Mouse (Mus musculus): ENCODE results near the gene Nkx2-5. TPM values are rescaled to one million over a fixed set of nuclear protein-coding genes. Genes with fewer than 3 reads are reported as not detected.

Nkx2-5 gene
- 0.59 TPM in 1 of 2 replicates, not detected in the other for polyA plus RNA-seq (2015; fragmentation: Nextera tagmentation; extraction: Ambion mirVana)

- no peaks in the 10 kb centered on the region for H3K36me3 ChIP-seq
- WGBS, result 0% methylated on average over 5 of the region's 5 CpGs
- H3K9me3 ChIP-seq, result no peaks in the 10 kb centered on the region
- no peak for ATAC-seq (replicated peaks)
- no peak within 1 kb of the TSS for H3K9ac ChIP-seq (replicated peaks)
- H3K4me3 ChIP-seq, result no peak within 1 kb of the TSS
- no peak within 1 kb of the TSS for H3K27ac ChIP-seq (replicated peaks)
- H3K4me2 ChIP-seq (replicated peaks), result no peak within 1 kb of the TSS
- H3K27me3 ChIP-seq, result peaks cover 88% of the 10 kb centered on the region
- H3K4me1 ChIP-seq, result peaks cover 10% of the 10 kb centered on the region
These were observed at the start of gene Nkx2-5 for GRCm38 (mm10) chr17:26844909-26845148. TSS of gene Nkx2-5 (minus strand) at chr17:26845009.

GRCm38 (mm10) chr17:26894342-26894741 lies 49.5 kb upstream of the Nkx2-5 start:
- Histone ChIP-seq H3K36me3 (no peaks in the 10 kb centered on the region), H3K9me3 (no peaks in the 10 kb centered on the region), H3K4me3 (no peak overlapping the region), H3K27me3 (no peaks in the 10 kb centered on the region), H3K27ac (replicated peaks) (no peak overlapping the region), H3K9ac (replicated peaks) (no peak overlapping the region), H3K4me1 (peaks cover 25% of the 10 kb centered on the region), H3K4me2 (replicated peaks) (no peak overlapping the region)
- WGBS, result 70% methylated on average over 6 of the region's 6 CpGs
- ATAC-seq (replicated peaks), result no peak

GRCm38 (mm10) chr17:26893492-26893891 lies 48.7 kb upstream of the Nkx2-5 start:
- H3K9ac ChIP-seq (replicated peaks), result no peak overlapping the region
- no peak for ATAC-seq (replicated peaks)
- H3K4me1 ChIP-seq, result peaks cover 25% of the 10 kb centered on the region
- 37% methylated on average over 6 of the region's 6 CpGs for WGBS
- H3K9me3 ChIP-seq, result no peaks in the 10 kb centered on the region
- H3K4me3 ChIP-seq, result no peak overlapping the region
- peak overlapping the region; percentile 83 for H3K27ac ChIP-seq (replicated peaks)
- no peak overlapping the region for H3K4me2 ChIP-seq (replicated peaks)
- H3K27me3 ChIP-seq, result no peaks in the 10 kb centered on the region
- H3K36me3 ChIP-seq, result no peaks in the 10 kb centered on the region

GRCm38 (mm10) chr17:26892635-26893375 lies 48.0 kb upstream of the Nkx2-5 start:
- H3K9ac ChIP-seq (replicated peaks), result 0 out of 2 replicates have a peak overlapping the region, but pooled peaks have one; percentile 30

GRCm38 (mm10) chr17:26887926-26888325 lies 43.1 kb upstream of the Nkx2-5 start:
- no peaks in the 10 kb centered on the region for H3K9me3 ChIP-seq
- H3K4me3 ChIP-seq, result no peak overlapping the region
- H3K4me2 ChIP-seq (replicated peaks), result no peak overlapping the region
- no peak for ATAC-seq (replicated peaks)
- WGBS, result 24% methylated on average over 3 of the region's 3 CpGs
- H3K36me3 ChIP-seq, result no peaks in the 10 kb centered on the region
- peaks cover 28% of the 10 kb centered on the region for H3K4me1 ChIP-seq
- no peak overlapping the region for H3K27ac ChIP-seq (replicated peaks)
- 0 out of 2 replicates have a peak, but pooled peaks cover 8% of the 10 kb centered on the region for H3K27me3 ChIP-seq
- H3K9ac ChIP-seq (replicated peaks), result no peak overlapping the region

More at GRCm38 (mm10) chr17:26892635-26893375, 48.0 kb upstream of the Nkx2-5 start:
- Histone ChIP-seq H3K4me3 (no peak overlapping the region), H3K27ac (replicated peaks) (peak overlapping the region; percentile 83), H3K36me3 (no peaks in the 10 kb centered on the region), H3K9me3 (no peaks in the 10 kb centered on the region), H3K4me2 (replicated peaks) (peak overlapping the region; percentile 26), H3K4me1 (peaks cover 25% of the 10 kb centered on the region), H3K27me3 (no peaks in the 10 kb centered on the region)
- peak; percentile 81 for ATAC-seq (replicated peaks)
- WGBS, result 13% methylated on average over 16 of the region's 16 CpGs

- Histone ChIP-seq H3K9me3 (no peaks in the 10 kb centered on the region), H3K36me3 (no peaks in the 10 kb centered on the region), H3K4me1 (peaks cover 21% of the 10 kb centered on the region), H3K4me3 (peak overlapping the region; percentile 50), H3K4me2 (replicated peaks) (peak overlapping the region; percentile 74), H3K27me3 (0 out of 2 replicates have a peak, but pooled peaks cover 8% of the 10 kb centered on the region), H3K9ac (replicated peaks) (peak overlapping the region; percentile 26; the same call in 1 of the 2 replicates), H3K27ac (replicated peaks) (no peak overlapping the region)
- peak; percentile 93 for ATAC-seq (replicated peaks)
- WGBS, result 7% methylated on average over 30 of the region's 30 CpGs
These were observed 41.4 kb upstream of the Nkx2-5 start for GRCm38 (mm10) chr17:26886047-26886749.

- peak overlapping the region; percentile 74 for H3K4me2 ChIP-seq (replicated peaks)
- H3K27me3 ChIP-seq, result 0 out of 2 replicates have a peak, but pooled peaks cover 8% of the 10 kb centered on the region
- WGBS, result 22% methylated on average over 25 of the region's 25 CpGs
- peak overlapping the region; percentile 26 for H3K9ac ChIP-seq (replicated peaks)
- H3K36me3 ChIP-seq, result no peaks in the 10 kb centered on the region
- no peak overlapping the region for H3K27ac ChIP-seq (replicated peaks)
- peaks cover 21% of the 10 kb centered on the region for H3K4me1 ChIP-seq
- H3K4me3 ChIP-seq, result peak overlapping the region; percentile 50
- ATAC-seq (replicated peaks), result peak; percentile 52; the same call in 1 of the 2 replicates
- H3K9me3 ChIP-seq, result no peaks in the 10 kb centered on the region
These were observed 40.5 kb upstream of the Nkx2-5 start for GRCm38 (mm10) chr17:26884995-26885926.

GRCm38 (mm10) chr17:26883585-26883984 lies 38.8 kb upstream of the Nkx2-5 start:
- H3K4me3 ChIP-seq, result no peak overlapping the region
- no peak for ATAC-seq (replicated peaks)

GRCm38 (mm10) chr17:26882706-26883105 lies 37.9 kb upstream of the Nkx2-5 start:
- 67% methylated on average over 1 of the region's 1 CpGs for WGBS
- H3K27me3 ChIP-seq, result 0 out of 2 replicates have a peak, but pooled peaks cover 8% of the 10 kb centered on the region
- no peaks in the 10 kb centered on the region for H3K36me3 ChIP-seq
- H3K4me1 ChIP-seq, result peaks cover 21% of the 10 kb centered on the region
- no peak overlapping the region for H3K4me3 ChIP-seq
- no peak overlapping the region for H3K4me2 ChIP-seq (replicated peaks)
- no peaks in the 10 kb centered on the region for H3K9me3 ChIP-seq
- no peak for ATAC-seq (replicated peaks)
- no peak overlapping the region for H3K9ac ChIP-seq (replicated peaks)
- H3K27ac ChIP-seq (replicated peaks), result no peak overlapping the region

More at GRCm38 (mm10) chr17:26883585-26883984, 38.8 kb upstream of the Nkx2-5 start:
- Histone ChIP-seq H3K27me3 (0 out of 2 replicates have a peak, but pooled peaks cover 8% of the 10 kb centered on the region), H3K27ac (replicated peaks) (no peak overlapping the region), H3K9me3 (no peaks in the 10 kb centered on the region), H3K36me3 (no peaks in the 10 kb centered on the region), H3K9ac (replicated peaks) (no peak overlapping the region), H3K4me2 (replicated peaks) (no peak overlapping the region), H3K4me1 (peaks cover 21% of the 10 kb centered on the region)
- WGBS, result 82% methylated on average over 6 of the region's 6 CpGs

- H3K36me3 ChIP-seq, result no peaks in the 10 kb centered on the region
- H3K4me2 ChIP-seq (replicated peaks), result no peak overlapping the region
- no peak overlapping the region for H3K9ac ChIP-seq (replicated peaks)
- no peak for ATAC-seq (replicated peaks)
- no peak overlapping the region for H3K4me3 ChIP-seq
- WGBS, result 88% methylated on average over 6 of the region's 6 CpGs
- H3K9me3 ChIP-seq, result no peaks in the 10 kb centered on the region
- H3K27me3 ChIP-seq, result no peaks in the 10 kb centered on the region
- no peak overlapping the region for H3K27ac ChIP-seq (replicated peaks)
- H3K4me1 ChIP-seq, result no peaks in the 10 kb centered on the region
These were observed 34.4 kb upstream of the Nkx2-5 start for GRCm38 (mm10) chr17:26879235-26879634.

GRCm38 (mm10) chr17:26877927-26878326 lies 33.1 kb upstream of the Nkx2-5 start:
- no peak overlapping the region for H3K4me3 ChIP-seq
- ATAC-seq (replicated peaks), result no peak
- no peaks in the 10 kb centered on the region for H3K36me3 ChIP-seq
- 82% methylated on average over 7 of the region's 7 CpGs for WGBS
- H3K9ac ChIP-seq (replicated peaks), result no peak overlapping the region
- H3K27ac ChIP-seq (replicated peaks), result no peak overlapping the region
- no peaks in the 10 kb centered on the region for H3K27me3 ChIP-seq
- H3K4me1 ChIP-seq, result no peaks in the 10 kb centered on the region
- H3K9me3 ChIP-seq, result no peaks in the 10 kb centered on the region
- H3K4me2 ChIP-seq (replicated peaks), result no peak overlapping the region

All from forebrain, embryonic 15.5 days (tissue).